Mouse (Mus musculus) lung, embryonic 16.5 days (tissue): Measurements from ENCODE around the gene Ccl20. TPM values are rescaled to one million over a fixed set of nuclear protein-coding genes. Genes with fewer than 3 reads are reported as not detected.

Experiments
- ATAC-seq: fragments of 200-750 bp; cut with Nextera tagmentation; 2 replicates; pipeline ENCODE4 v1.8.0; 2017; ENCODE audit warnings: low read depth, mild to moderate bottlenecking, moderate library complexity
- H3K27ac ChIP-seq: fragments of 300-500 bp; sonication (generic); 2 replicates; pipeline ENCODE4 v1.5.1; 2014; ENCODE audit warnings: mild to moderate bottlenecking, control low read depth, low read length
- H3K27me3 ChIP-seq: fragments of 300-500 bp; sonication (generic); 2 replicates; pipeline ENCODE4 v1.6.1; 2014; ENCODE audit warnings: low read depth, low read length, mixed read lengths; ENCODE audit not compliant: control insufficient read depth, insufficient read depth
- H3K36me3 ChIP-seq: fragments of 300-500 bp; sonication (generic); 2 replicates; pipeline ENCODE4 v1.6.1; 2014; ENCODE audit warnings: low read length; ENCODE audit not compliant: control insufficient read depth, insufficient read depth
- H3K4me1 ChIP-seq: fragments of 300-500 bp; sonication (generic); replicated peaks from 2 replicates; pipeline ENCODE4 v1.6.1; 2014; ENCODE audit warnings: low read length, mixed read lengths; ENCODE audit not compliant: control insufficient read depth, insufficient read depth
- H3K4me2 ChIP-seq: fragments of 300-500 bp; sonication (generic); 2 replicates; pipeline ENCODE4 v1.6.1; 2014; ENCODE audit warnings: low read depth, low read length, control low read depth
- H3K4me3 ChIP-seq: fragments of 300-500 bp; sonication (generic); 2 replicates; pipeline ENCODE4 v1.5.1; 2014; ENCODE audit warnings: mild to moderate bottlenecking, low read length, control low read depth
- H3K9ac ChIP-seq: fragments of 300-500 bp; sonication (generic); 2 replicates; pipeline ENCODE4 v1.6.1; 2014; ENCODE audit warnings: low read length, control low read depth
- H3K9me3 ChIP-seq: fragments of 300-500 bp; sonication (generic); 2 replicates; pipeline ENCODE4 v1.6.1; 2016; ENCODE audit warnings: low read length; ENCODE audit not compliant: control insufficient read depth
- WGBS: fragments of 180-500 bp; shearing (Covaris S2); extraction: QIAGEN DNeasy Blood & Tissue Kit; methylation state at CpG from one replicate; pipeline ENCODE4 v1.1.7; 2014; 5-methylcytosine and 5-hydroxymethylcytosine counted together
- polyA plus RNA-seq: library from polyadenylated mRNA; unstranded; fragments of >200 nt; fragmentation: Nextera tagmentation; extraction: Ambion mirVana; gene quantifications from 2 replicates; pipeline ENCODE4 v1.2.1, GENCODE M21; 2015

The Ccl20 gene
- polyA plus RNA-seq, 1 experiment from 2014 or later, result not detected

GRCm38 (mm10) chr1:83123201-83123600 lies 6.6 kb downstream of the Ccl20 start:
- Histone ChIP-seq H3K27me3 (no peaks in the 10 kb centered on the region), H3K27ac (no peak overlapping the region), H3K4me3 (no peak overlapping the region), H3K4me2 (no peak overlapping the region), H3K36me3 (no peaks in the 10 kb centered on the region), H3K9ac (no peak overlapping the region), H3K4me1 (no peaks in the 10 kb centered on the region), H3K9me3 (no peaks in the 10 kb centered on the region)
- no peak for ATAC-seq
- 92% methylated on average over 2 of the region's 2 CpGs for WGBS

- Histone ChIP-seq H3K4me1 (0 out of 2 replicates have a peak, but pooled peaks cover 3% of the 10 kb centered on the region), H3K27me3 (no peaks in the 10 kb centered on the region), H3K4me3 (no peak overlapping the region), H3K27ac (no peak overlapping the region), H3K9me3 (no peaks in the 10 kb centered on the region), H3K9ac (no peak overlapping the region), H3K36me3 (no peaks in the 10 kb centered on the region), H3K4me2 (no peak overlapping the region)
- WGBS, result 16% methylated on average over 7 of the region's 7 CpGs
- ATAC-seq, result peak; percentile 71
Measured at GRCm38 (mm10) chr1:83135829-83136228, 19.3 kb downstream of the Ccl20 start.

GRCm38 (mm10) chr1:83137847-83138246 lies 21.3 kb downstream of the Ccl20 start:
- 68% methylated on average over 8 of the region's 8 CpGs for WGBS
- H3K4me3 ChIP-seq, result no peak overlapping the region
- no peak overlapping the region for H3K9ac ChIP-seq
- no peak overlapping the region for H3K4me2 ChIP-seq
- H3K4me1 ChIP-seq, result 0 out of 2 replicates have a peak, but pooled peaks cover 3% of the 10 kb centered on the region
- no peak for ATAC-seq
- H3K36me3 ChIP-seq, result no peaks in the 10 kb centered on the region
- no peak overlapping the region for H3K27ac ChIP-seq
- no peaks in the 10 kb centered on the region for H3K27me3 ChIP-seq
- H3K9me3 ChIP-seq, result no peaks in the 10 kb centered on the region

DNA sequence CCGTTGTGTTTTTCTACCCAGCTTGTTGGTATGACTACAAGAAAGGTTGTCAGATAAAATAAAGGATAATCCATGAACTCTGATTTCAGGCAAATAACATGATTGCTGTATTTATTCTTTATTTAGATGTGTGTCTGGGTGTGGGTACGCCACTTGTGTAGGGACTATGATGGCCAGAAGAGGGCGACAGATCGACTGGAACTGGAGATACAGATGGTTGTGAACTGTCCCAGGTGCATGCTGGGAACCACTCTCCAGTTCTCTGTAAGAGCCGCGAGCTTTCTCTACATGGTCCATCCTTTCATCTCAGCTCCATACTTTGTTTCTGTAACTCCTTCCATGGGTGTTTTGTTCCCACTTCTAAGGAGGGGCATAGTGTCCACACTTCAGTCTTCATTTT lies 22.2 kb downstream of the Ccl20 start:
- H3K9me3 ChIP-seq, result no peaks in the 10 kb centered on the region
- no peak for ATAC-seq
- H3K4me1 ChIP-seq, result 0 out of 2 replicates have a peak, but pooled peaks cover 3% of the 10 kb centered on the region
- 86% methylated on average over 6 of the region's 6 CpGs for WGBS
- no peaks in the 10 kb centered on the region for H3K36me3 ChIP-seq
- H3K4me3 ChIP-seq, result no peak overlapping the region
- no peak overlapping the region for H3K4me2 ChIP-seq
- no peak overlapping the region for H3K9ac ChIP-seq
- no peak overlapping the region for H3K27ac ChIP-seq
- H3K27me3 ChIP-seq, result no peaks in the 10 kb centered on the region

DNA sequence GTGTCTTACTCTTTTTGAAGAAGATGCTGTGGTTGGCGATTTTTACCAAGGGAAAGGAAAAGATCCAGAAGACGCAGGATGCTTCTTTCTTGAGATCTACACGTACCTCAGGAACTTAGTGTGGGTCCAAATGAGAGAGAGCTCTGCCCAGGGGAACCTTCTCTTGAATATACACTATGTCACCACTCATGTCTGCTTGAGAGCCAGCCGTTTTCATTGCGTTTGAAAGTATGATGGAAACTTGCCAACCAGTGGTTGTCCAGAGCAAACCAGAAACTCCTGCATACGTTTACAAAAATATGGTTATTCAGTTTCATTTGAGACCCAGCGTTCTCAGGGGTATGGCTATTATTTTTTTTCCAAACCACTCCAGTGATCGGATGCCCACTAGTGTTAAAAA lies 24.9 kb downstream of the Ccl20 start:
- Histone ChIP-seq H3K4me2 (no peak overlapping the region), H3K9ac (no peak overlapping the region), H3K4me1 (no peaks in the 10 kb centered on the region), H3K27ac (peak overlapping the region; percentile 37), H3K9me3 (no peaks in the 10 kb centered on the region), H3K36me3 (no peaks in the 10 kb centered on the region), H3K4me3 (no peak overlapping the region), H3K27me3 (no peaks in the 10 kb centered on the region)
- peak; percentile 66 for ATAC-seq
- WGBS, result 58% methylated on average over 8 of the region's 8 CpGs

DNA sequence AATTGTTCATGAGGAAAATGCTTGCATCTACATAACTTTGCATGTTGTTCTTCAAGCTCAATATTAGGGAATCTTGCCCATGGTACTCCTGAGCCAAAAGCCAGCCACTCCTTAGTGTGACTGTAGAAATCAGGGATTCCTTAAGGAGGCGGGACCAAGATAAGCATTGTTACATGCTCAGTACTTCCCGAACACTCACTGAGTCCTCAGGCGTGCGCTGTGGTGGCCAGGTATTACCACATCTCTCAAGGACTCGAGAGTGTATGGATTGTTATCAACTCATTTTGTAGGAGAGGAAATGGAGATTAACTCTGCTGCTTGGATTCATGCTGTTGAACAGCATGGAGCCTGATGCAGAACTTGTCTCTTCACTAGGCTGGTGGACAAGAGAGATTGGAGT lies 25.5 kb downstream of the Ccl20 start:
- peak; percentile 96 for ATAC-seq
- Histone ChIP-seq H3K4me1 (no peaks in the 10 kb centered on the region), H3K4me3 (no peak overlapping the region), H3K9me3 (no peaks in the 10 kb centered on the region), H3K27ac (peak overlapping the region; percentile 56), H3K4me2 (no peak overlapping the region), H3K9ac (no peak overlapping the region), H3K36me3 (no peaks in the 10 kb centered on the region), H3K27me3 (no peaks in the 10 kb centered on the region)
- 44% methylated on average over 5 of the region's 5 CpGs for WGBS

DNA sequence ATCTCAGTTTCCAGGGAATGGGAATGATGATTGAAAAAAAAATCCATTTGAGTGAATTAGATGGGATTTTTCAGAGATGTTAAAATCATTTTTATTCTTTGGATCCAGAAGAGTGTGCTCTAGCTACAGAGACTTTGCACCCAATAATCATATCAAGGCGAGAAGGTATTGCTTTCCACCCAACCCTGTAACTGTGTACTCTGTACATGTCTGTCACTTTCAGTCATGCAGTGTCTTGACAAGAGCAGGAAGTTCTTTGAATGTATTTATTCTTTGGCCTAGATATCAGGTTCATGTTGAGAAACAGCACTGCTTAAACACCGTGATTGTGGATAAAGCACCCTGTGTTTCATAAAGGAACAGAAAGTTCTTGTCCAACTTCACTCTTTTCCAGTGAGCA lies 30.0 kb downstream of the Ccl20 start:
- Histone ChIP-seq H3K36me3 (no peaks in the 10 kb centered on the region), H3K27me3 (no peaks in the 10 kb centered on the region), H3K4me1 (no peaks in the 10 kb centered on the region), H3K9ac (no peak overlapping the region), H3K4me2 (no peak overlapping the region), H3K9me3 (no peaks in the 10 kb centered on the region), H3K4me3 (no peak overlapping the region), H3K27ac (no peak overlapping the region)
- no peak for ATAC-seq
- 65% methylated on average over 2 of the region's 2 CpGs for WGBS

GRCm38 (mm10) chr1:83150227-83150626 lies 33.7 kb downstream of the Ccl20 start:
- WGBS, result 64% methylated on average over 3 of the region's 3 CpGs
- no peak overlapping the region for H3K4me3 ChIP-seq
- no peak for ATAC-seq

GRCm38 (mm10) chr1:83152961-83153360 lies 36.4 kb downstream of the Ccl20 start:
- no peak overlapping the region for H3K4me2 ChIP-seq
- H3K27me3 ChIP-seq, result no peaks in the 10 kb centered on the region
- H3K27ac ChIP-seq, result no peak overlapping the region
- no peak overlapping the region for H3K4me3 ChIP-seq
- ATAC-seq, result no peak
- H3K9ac ChIP-seq, result no peak overlapping the region
- no peaks in the 10 kb centered on the region for H3K4me1 ChIP-seq
- WGBS, result 74% methylated on average over 3 of the region's 3 CpGs
- no peaks in the 10 kb centered on the region for H3K9me3 ChIP-seq
- H3K36me3 ChIP-seq, result no peaks in the 10 kb centered on the region

More at GRCm38 (mm10) chr1:83150227-83150626, 33.7 kb downstream of the Ccl20 start:
- H3K36me3 ChIP-seq, result no peaks in the 10 kb centered on the region
- H3K9me3 ChIP-seq, result no peaks in the 10 kb centered on the region
- H3K4me1 ChIP-seq, result no peaks in the 10 kb centered on the region
- H3K27me3 ChIP-seq, result no peaks in the 10 kb centered on the region
- H3K4me2 ChIP-seq, result no peak overlapping the region
- no peak overlapping the region for H3K27ac ChIP-seq
- no peak overlapping the region for H3K9ac ChIP-seq

DNA sequence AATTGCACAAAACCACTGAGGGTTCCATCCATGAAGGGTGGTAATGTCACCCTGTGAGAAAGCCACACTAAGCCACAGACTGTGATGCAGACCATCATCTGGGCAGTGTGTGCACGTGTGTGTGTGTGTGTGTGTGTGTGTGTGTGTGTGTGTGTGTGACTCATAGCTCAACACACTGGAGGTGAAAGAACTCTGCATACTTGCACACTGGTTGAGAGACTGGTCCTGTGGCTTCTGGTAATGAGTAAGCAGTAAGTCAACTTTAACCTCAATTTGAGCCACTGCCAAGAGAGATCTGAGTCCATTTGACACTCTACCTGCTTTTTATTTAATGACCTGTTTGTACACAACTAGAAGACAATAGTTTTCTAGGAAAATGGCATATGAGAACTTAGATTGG lies 40.3 kb downstream of the Ccl20 start:
- ATAC-seq, result no peak
- H3K4me2 ChIP-seq, result no peak overlapping the region
- no peaks in the 10 kb centered on the region for H3K27me3 ChIP-seq
- H3K9ac ChIP-seq, result no peak overlapping the region
- no peaks in the 10 kb centered on the region for H3K9me3 ChIP-seq
- H3K4me1 ChIP-seq, result no peaks in the 10 kb centered on the region
- no peak overlapping the region for H3K4me3 ChIP-seq
- 35% methylated on average over 1 of the region's 1 CpGs for WGBS
- no peak overlapping the region for H3K27ac ChIP-seq
- no peaks in the 10 kb centered on the region for H3K36me3 ChIP-seq
